Mouse (Mus musculus): ENCODE data around the gene Vasp. TPM values are rescaled to one million over a fixed set of nuclear protein-coding genes. Genes with fewer than 3 reads are reported as not detected.

Vasp gene
- total RNA-seq, 4 experiments from 2014 or later: 13.6 to 16.9 (median 15.6) TPM

GRCm38 (mm10) chr7:19270509-19271237 is 944 bp downstream of the Vasp start:
- DNase-seq (ENCODE audit: low spot score in 2 of 2): no peak

GRCm38 (mm10) chr7:19269721-19270441 is 1.7 kb downstream of the Vasp start:
- DNase-seq (ENCODE audit: low spot score in 2 of 2): no peak

GRCm38 (mm10) chr7:19268993-19269681 is 2.5 kb downstream of the Vasp start:
- DNase-seq (ENCODE audit: low spot score in 2 of 2): no peak

- DNase-seq (ENCODE audit: low spot score in 2 of 2): no peak
Measured at GRCm38 (mm10) chr7:19267051-19267450, 4.6 kb downstream of the Vasp start.

GRCm38 (mm10) chr7:19265928-19266822 is 5.4 kb downstream of the Vasp start:
- DNase-seq (ENCODE audit: low spot score in 2 of 2): no peak

GRCm38 (mm10) chr7:19265147-19265546 is 6.5 kb downstream of the Vasp start:
- no peak for DNase-seq (ENCODE audit: low spot score in 2 of 2)

GRCm38 (mm10) chr7:19258336-19258735 is 13.3 kb downstream of the Vasp start:
- DNase-seq (ENCODE audit: low spot score in 2 of 2): no peak

- DNase-seq (ENCODE audit: low spot score in 2 of 2): peak in 1 of 2 experiments; percentile 63
Measured at GRCm38 (mm10) chr7:19257390-19258022, 14.1 kb downstream of the Vasp start.

GRCm38 (mm10) chr7:19256567-19256966 is 15.1 kb downstream of the Vasp start:
- DNase-seq (ENCODE audit: low spot score in 2 of 2): no peak

GRCm38 (mm10) chr7:19255395-19255794 is 16.2 kb downstream of the Vasp start:
- DNase-seq (ENCODE audit: low spot score in 2 of 2): no peak

- no peak for DNase-seq (ENCODE audit: low spot score in 2 of 2)
Measured at GRCm38 (mm10) chr7:19253437-19253836, 18.2 kb downstream of the Vasp start.

- no peak for DNase-seq (ENCODE audit: low spot score in 2 of 2)
Measured at GRCm38 (mm10) chr7:19252078-19252477, 19.5 kb downstream of the Vasp start.

GRCm38 (mm10) chr7:19247511-19247910 is 24.1 kb downstream of the Vasp start:
- DNase-seq (ENCODE audit: low spot score in 2 of 2): no peak

GRCm38 (mm10) chr7:19246855-19247254 is 24.8 kb downstream of the Vasp start:
- no peak for DNase-seq (ENCODE audit: low spot score in 2 of 2)

- DNase-seq (ENCODE audit: low spot score in 2 of 2): no peak
Measured at GRCm38 (mm10) chr7:19245083-19245482, 26.5 kb downstream of the Vasp start.

GRCm38 (mm10) chr7:19243858-19244257 is 27.8 kb downstream of the Vasp start:
- no peak for DNase-seq (ENCODE audit: low spot score in 2 of 2)

- no peak for DNase-seq (ENCODE audit: low spot score in 2 of 2)
Measured at GRCm38 (mm10) chr7:19242005-19242404, 29.6 kb downstream of the Vasp start.

- DNase-seq (ENCODE audit: low spot score in 2 of 2): peak in 1 of 2 experiments; percentile 55
Measured at GRCm38 (mm10) chr7:19240905-19241463, 30.6 kb downstream of the Vasp start.

- DNase-seq (ENCODE audit: low spot score in 2 of 2): no peak
Measured at GRCm38 (mm10) chr7:19239986-19240385, 31.6 kb downstream of the Vasp start.

GRCm38 (mm10) chr7:19239423-19239822 is 32.2 kb downstream of the Vasp start:
- DNase-seq (ENCODE audit: low spot score in 2 of 2): peak; percentile 73 to 87
